Mouse (Mus musculus) kidney, embryonic 16.5 days (tissue): ENCODE results near the gene Rab25. TPM values are rescaled to one million over a fixed set of nuclear protein-coding genes. Genes with fewer than 3 reads are reported as not detected.

Source experiments
- ATAC-seq: fragments of 200-750 bp; cut with Nextera tagmentation; 2 replicates; pipeline ENCODE4 v1.8.0; 2017; ENCODE audit warnings: moderate TSS enrichment; ENCODE audit not compliant: low FRiP score, low TSS enrichment
- H3K27ac ChIP-seq: fragments of 300-500 bp; sonication (generic); 2 replicates; pipeline ENCODE4 v1.5.1; 2014; ENCODE audit warnings: low read length
- H3K27me3 ChIP-seq: fragments of 300-500 bp; sonication (generic); 2 replicates; pipeline ENCODE4 v1.6.1; 2014; ENCODE audit warnings: low read length, control low read depth, mixed read lengths; ENCODE audit not compliant: insufficient read depth
- H3K36me3 ChIP-seq: fragments of 300-500 bp; sonication (generic); 2 replicates; pipeline ENCODE4 v1.6.1; 2014; ENCODE audit warnings: low read length, control low read depth, mixed read lengths; ENCODE audit not compliant: insufficient read depth
- H3K4me1 ChIP-seq: fragments of 300-500 bp; sonication (generic); 2 replicates; pipeline ENCODE4 v1.6.1; 2014; ENCODE audit warnings: low read length, control low read depth, mixed read lengths; ENCODE audit not compliant: insufficient read depth
- H3K4me2 ChIP-seq: fragments of 300-500 bp; sonication (generic); replicated peaks from 2 replicates; pipeline ENCODE4 v1.6.1; 2014; ENCODE audit warnings: low read depth, low read length
- H3K4me3 ChIP-seq: fragments of 300-500 bp; sonication (generic); 2 replicates; pipeline ENCODE4 v1.5.1; 2014; ENCODE audit warnings: mild to moderate bottlenecking, low read length
- H3K9ac ChIP-seq: fragments of 300-500 bp; sonication (generic); replicated peaks from 2 replicates; pipeline ENCODE4 v1.6.1; 2014; ENCODE audit warnings: low read length
- H3K9me3 ChIP-seq: fragments of 300-500 bp; sonication (generic); 2 replicates; pipeline ENCODE4 v1.6.1; 2016; ENCODE audit warnings: low read length, control low read depth
- WGBS: fragments of 180-500 bp; shearing (Covaris S2); extraction: QIAGEN DNeasy Blood & Tissue Kit; methylation state at CpG from one replicate; pipeline ENCODE4 v1.1.7; 2014; 5-methylcytosine and 5-hydroxymethylcytosine counted together
- polyA plus RNA-seq: library from polyadenylated mRNA; unstranded; fragments of >200 nt; fragmentation: Nextera tagmentation; extraction: Ambion mirVana; gene quantifications from 2 replicates; pipeline ENCODE4 v1.2.1, GENCODE M21; 2015

The Rab25 gene
- polyA plus RNA-seq, 1 experiment from 2014 or later, result 17.3 TPM

- H3K9ac ChIP-seq, result peak overlapping the region; percentile 70
- H3K4me2 ChIP-seq, result peak overlapping the region; percentile 67
- 46% methylated on average over 13 of the region's 13 CpGs for WGBS
- no peaks in the 10 kb centered on the region for H3K36me3 ChIP-seq
- H3K9me3 ChIP-seq, result no peaks in the 10 kb centered on the region
- H3K4me1 ChIP-seq, result peaks cover 40% of the 10 kb centered on the region
- H3K27ac ChIP-seq, result peak overlapping the region; percentile 81
- no peaks in the 10 kb centered on the region for H3K27me3 ChIP-seq
- H3K4me3 ChIP-seq, result peak overlapping the region; percentile 47
- ATAC-seq, result no peak; the same call in 1 of the 2 replicates
Observed at GRCm38 (mm10) chr3:88510421-88511289, 37.4 kb downstream of the Rab25 start.

DNA sequence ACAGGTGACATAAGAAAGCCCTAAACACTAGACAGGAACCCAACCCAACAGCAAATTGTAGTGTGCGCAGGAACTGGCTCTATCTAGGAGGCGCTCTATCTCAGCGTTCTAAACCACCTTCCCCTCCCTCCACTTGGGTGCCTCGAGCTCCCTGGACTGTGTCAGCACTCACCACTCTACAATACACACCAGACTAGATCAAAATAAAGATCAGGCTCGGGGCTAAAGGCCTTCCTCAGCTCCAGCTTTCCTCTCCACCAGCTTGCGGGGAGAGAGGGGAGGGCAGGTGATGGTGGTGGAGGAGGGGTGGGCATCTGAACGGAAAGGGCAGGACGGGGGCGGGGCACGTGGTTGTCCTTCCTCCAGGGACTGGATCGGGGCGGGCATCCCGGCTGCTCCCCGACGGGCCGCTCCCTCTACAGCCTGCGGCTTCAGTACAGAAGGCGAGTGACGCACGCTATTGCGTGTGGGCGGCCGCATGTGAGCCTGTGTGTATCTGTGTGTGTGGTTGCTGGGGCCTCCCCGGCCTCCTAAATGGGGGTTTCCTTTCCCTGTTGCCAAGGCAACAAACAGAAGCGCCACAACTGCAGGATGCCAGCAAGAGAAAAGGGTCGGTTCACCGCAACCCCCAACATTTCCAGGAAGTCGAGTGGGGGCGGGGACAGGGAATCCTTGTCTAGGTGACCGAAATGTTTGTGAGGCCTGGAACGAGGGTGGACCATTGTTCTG lies 38.2 kb downstream of the Rab25 start, which contains the start of gene Lmna:
TSS of gene Lmna (minus strand) at position 265 of the 729 bp plus-strand sequence.
- no peaks in the 10 kb centered on the region for H3K9me3 ChIP-seq
- H3K4me3 ChIP-seq, result peak within 1 kb of the TSS; percentile 47
- no peaks in the 10 kb centered on the region for H3K36me3 ChIP-seq
- peak within 1 kb of the TSS; percentile 70 for H3K9ac ChIP-seq
- peak within 1 kb of the TSS; percentile 67 for H3K4me2 ChIP-seq
- H3K4me1 ChIP-seq, result peaks cover 40% of the 10 kb centered on the region
- H3K27me3 ChIP-seq, result no peaks in the 10 kb centered on the region
- peak; percentile 96 for ATAC-seq
- under 1% methylated on average over 31 of the region's 31 CpGs for WGBS
- H3K27ac ChIP-seq, result peak within 1 kb of the TSS; percentile 81

- Histone ChIP-seq H3K4me1 (peaks cover 41% of the 10 kb centered on the region), H3K9ac (peak overlapping the region; percentile 70), H3K4me3 (peak overlapping the region; percentile 47), H3K9me3 (no peaks in the 10 kb centered on the region), H3K27me3 (no peaks in the 10 kb centered on the region), H3K36me3 (no peaks in the 10 kb centered on the region), H3K27ac (peak overlapping the region; percentile 81), H3K4me2 (peak overlapping the region; percentile 67)
- peak; percentile 7 for ATAC-seq
- 74% methylated on average over 3 of the region's 3 CpGs for WGBS
Observed at GRCm38 (mm10) chr3:88509250-88509649, 38.9 kb downstream of the Rab25 start.

DNA sequence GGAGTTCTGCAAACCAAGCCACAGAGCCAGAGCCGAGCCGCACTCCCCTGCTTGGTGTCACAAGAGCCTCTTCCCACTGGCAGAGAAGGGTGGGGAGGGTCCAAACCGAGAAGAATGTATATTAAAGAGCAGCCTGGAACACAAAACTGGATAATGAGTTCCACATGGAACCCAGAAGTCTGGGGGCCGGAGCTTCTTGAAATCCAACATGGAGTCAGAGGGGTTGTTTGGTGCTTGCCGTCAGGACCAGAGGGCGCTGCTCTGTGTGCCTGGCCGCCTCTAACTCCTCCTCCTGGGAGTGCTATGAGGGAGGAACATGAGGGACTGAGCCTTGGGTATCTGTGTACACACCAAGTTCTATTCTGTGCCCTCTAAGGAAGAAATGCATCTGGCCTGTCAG lies 42.3 kb downstream of the Rab25 start:
- no peak overlapping the region for H3K4me2 ChIP-seq
- H3K27me3 ChIP-seq, result no peaks in the 10 kb centered on the region
- peaks cover 49% of the 10 kb centered on the region for H3K4me1 ChIP-seq
- no peak overlapping the region for H3K4me3 ChIP-seq
- H3K9ac ChIP-seq, result no peak overlapping the region
- H3K9me3 ChIP-seq, result no peaks in the 10 kb centered on the region
- H3K36me3 ChIP-seq, result no peaks in the 10 kb centered on the region
- no peak for ATAC-seq
- no peak overlapping the region for H3K27ac ChIP-seq
- WGBS, result 52% methylated on average over 7 of the region's 7 CpGs

GRCm38 (mm10) chr3:88505081-88505480 lies 43.0 kb downstream of the Rab25 start:
- Histone ChIP-seq H3K27ac (no peak overlapping the region), H3K27me3 (no peaks in the 10 kb centered on the region), H3K4me1 (peaks cover 49% of the 10 kb centered on the region), H3K9ac (no peak overlapping the region), H3K4me2 (no peak overlapping the region), H3K36me3 (no peaks in the 10 kb centered on the region), H3K4me3 (no peak overlapping the region), H3K9me3 (no peaks in the 10 kb centered on the region)
- ATAC-seq, result no peak
- 65% methylated on average over 6 of the region's 6 CpGs for WGBS

DNA sequence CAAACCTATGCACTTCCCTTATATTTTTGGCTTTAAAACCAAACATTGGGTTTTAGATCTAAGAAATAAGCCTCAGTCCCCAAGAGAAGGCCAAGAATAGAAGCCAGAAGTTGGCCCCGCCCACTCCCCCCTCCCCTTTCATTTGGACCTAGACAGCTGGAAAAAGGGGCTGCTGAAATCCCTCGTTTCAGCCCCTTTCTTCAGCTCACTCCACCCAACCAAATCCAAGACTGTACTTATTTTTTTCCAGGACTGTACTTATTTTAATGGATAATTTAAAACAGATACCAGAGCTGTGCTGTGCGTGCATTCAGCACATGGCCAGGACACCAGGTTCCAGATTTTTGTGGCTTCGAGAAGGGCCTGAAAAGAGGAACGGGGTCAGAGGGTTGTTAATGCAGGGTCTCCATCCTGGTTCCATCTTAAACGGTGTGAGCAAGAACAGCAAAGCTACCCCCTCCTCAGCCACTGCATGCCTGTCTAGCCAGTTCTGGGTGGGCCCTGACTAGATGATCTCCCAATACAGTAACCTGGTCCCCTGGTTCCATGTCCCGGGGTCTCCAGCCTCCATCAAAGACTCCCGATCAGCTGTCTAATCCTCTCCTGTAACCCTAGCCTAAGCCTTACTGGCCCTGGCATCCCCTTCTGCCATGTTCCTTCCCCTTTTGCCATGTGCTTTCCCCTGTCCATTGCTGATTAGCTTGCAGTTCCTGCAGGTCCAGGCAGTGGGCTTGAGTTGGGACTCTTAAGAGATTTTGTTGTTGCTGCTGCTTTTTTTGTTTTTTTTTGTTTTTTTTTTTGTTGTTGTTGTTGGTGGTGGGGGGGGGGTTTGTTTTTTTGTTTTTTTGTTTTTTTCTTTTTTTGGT lies 44.0 kb downstream of the Rab25 start:
- no peaks in the 10 kb centered on the region for H3K9me3 ChIP-seq
- peaks cover 46% of the 10 kb centered on the region for H3K4me1 ChIP-seq
- H3K36me3 ChIP-seq, result no peaks in the 10 kb centered on the region
- no peak overlapping the region for H3K4me3 ChIP-seq
- no peaks in the 10 kb centered on the region for H3K27me3 ChIP-seq
- H3K27ac ChIP-seq, result peak overlapping the region; percentile 79
- peak overlapping the region; percentile 37; the same call in 1 of the 2 replicates for H3K9ac ChIP-seq
- peak overlapping the region; percentile 96; the same call in 1 of the 2 replicates for H3K4me2 ChIP-seq
- 54% methylated on average over 8 of the region's 8 CpGs for WGBS
- no peak for ATAC-seq

GRCm38 (mm10) chr3:88503505-88503863 lies 44.6 kb downstream of the Rab25 start:
- 14% methylated on average over 4 of the region's 4 CpGs for WGBS
- Histone ChIP-seq H3K9me3 (no peaks in the 10 kb centered on the region), H3K36me3 (no peaks in the 10 kb centered on the region), H3K27ac (peak overlapping the region; percentile 79), H3K4me1 (peaks cover 45% of the 10 kb centered on the region), H3K9ac (peak overlapping the region; percentile 37; the same call in 1 of the 2 replicates), H3K4me3 (peak overlapping the region; percentile 72), H3K4me2 (peak overlapping the region; percentile 96), H3K27me3 (no peaks in the 10 kb centered on the region)
- ATAC-seq, result no peak; the same call in 1 of the 2 replicates

GRCm38 (mm10) chr3:88502641-88503504 lies 45.2 kb downstream of the Rab25 start:
- under 1% methylated on average over 55 of the region's 55 CpGs for WGBS
- Histone ChIP-seq H3K4me1 (peaks cover 45% of the 10 kb centered on the region), H3K36me3 (no peaks in the 10 kb centered on the region), H3K4me2 (peak overlapping the region; percentile 96), H3K27ac (peak overlapping the region; percentile 79), H3K27me3 (no peaks in the 10 kb centered on the region), H3K4me3 (peak overlapping the region; percentile 72), H3K9me3 (no peaks in the 10 kb centered on the region), H3K9ac (peak overlapping the region; percentile 78)
- peak; percentile 92 for ATAC-seq
